Mouse (Mus musculus): ENCODE data around the gene Ocel1.

The Ocel1 gene

DNA sequence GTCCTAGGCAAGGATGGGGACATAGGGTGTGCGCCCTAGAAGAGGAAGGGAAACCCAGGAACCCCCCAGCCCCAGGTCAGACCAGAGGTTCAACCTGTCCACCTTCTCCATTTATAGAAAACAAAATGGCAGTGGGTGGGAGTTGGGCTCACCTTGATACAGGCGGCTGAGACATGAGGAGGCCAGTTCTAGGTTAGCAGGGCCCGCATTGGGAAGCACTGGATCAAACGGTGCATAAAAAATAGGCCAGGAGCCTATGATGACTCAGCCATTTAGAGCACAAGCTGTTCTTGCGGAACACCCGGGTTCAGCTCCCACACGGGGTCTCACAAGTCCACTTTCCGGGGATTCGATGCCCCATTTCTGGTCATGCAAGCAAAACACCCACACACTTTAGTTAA lies 33.9 kb downstream of the Ocel1 start:
- no peak for DNase-seq

DNA sequence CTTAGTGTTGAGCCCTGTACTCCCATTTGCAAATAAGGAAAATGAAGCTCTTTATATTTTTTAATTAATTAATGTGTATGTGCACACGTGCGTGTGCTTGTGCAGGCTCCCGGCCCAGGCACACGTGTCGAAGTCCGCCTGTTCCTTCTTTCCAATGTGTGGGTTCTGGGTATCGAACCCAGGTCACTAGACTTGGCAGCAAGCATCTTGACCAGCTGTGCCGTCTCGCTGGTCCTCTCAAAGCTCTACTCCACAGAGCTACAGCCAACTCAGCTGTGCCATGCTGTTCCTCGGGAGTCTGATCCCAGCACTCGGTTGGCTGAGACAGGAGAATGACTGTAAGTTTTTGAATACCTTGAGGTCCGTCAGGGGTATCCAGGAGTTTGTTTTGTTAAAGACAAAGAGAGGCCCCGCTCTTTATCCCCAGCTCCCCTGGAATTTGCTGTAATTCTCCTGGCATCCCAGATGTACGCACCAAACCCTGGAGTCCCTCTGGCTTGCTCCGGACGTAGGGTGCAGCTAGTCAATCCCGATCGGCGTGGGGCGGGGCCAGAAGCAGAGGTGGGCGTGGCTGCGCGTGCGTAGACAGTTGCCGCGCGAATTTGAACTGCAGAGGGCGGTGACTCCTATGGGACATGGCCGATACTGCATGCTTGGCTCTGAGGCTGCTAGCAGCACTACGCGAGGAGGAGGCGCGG lies 34.5 kb downstream of the Ocel1 start, which contains the start of gene Ankle1:
Ankle1 (plus strand) TSS at position 610 of the 698 bp plus-strand sequence.
- DNase-seq: peak; percentile 98

DNA sequence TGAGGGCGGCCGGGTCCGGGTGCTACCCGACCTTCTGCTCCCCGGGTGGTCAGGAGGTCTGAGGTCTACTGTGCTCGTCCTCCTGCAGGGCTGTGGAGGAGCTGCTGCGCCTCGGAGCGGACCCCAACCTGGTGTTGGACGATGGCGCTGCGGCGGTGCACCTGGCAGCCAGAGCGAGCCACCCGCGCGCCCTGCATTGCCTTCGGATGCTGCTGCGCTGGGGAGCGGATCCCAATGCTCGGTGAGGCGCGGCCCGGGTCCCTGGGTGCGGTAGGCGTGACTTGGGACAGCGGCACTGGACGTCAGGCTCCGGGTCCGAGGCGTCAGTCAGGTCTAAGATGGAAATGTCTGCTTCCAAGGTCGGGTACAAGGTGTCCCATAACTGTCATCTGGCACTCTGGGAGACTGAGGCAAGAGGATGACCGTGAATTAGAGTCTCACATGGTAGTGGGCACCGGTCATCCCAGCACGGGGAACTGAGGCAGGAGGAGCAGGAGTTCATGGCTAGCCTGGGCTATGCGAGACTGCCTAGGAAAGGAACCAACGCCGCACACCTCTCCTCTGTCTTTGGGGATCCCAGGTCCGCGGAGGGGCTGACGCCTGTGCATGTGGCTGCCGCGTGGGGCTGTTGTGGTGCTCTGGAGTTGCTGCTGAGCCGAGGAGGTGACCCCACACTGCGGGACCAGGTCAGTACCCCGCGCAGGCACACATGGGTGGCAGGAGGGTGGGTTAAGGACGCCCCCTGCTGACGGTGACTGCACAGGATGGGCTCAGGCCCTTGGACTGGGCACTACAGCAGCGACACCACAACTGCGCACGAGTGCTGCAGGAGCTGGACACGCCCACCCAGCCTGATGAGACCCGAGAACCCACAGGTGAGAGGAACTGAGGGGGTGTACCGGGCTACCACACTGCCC lies 35.3 kb downstream of the Ocel1 start:
- peak; percentile 89 for DNase-seq

DNA sequence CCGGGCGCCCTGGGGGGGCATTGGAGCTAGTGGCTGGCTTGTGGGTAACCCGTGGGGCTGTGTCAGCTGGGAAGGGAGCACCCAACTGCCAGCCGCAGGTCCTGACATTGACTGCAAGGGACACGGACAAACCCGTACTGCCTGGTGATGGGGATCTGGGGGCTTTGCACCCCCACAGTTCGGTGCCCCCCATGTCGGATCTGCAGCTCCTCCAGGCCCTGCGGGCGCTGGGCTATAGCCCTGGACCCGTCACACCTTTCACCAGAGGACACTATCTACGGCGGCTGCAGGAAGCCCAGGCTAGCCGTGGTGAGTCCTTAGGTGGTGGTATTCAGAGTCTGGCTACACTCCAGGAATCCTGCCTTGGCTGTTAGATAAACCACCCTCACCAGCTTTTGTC lies 36.3 kb downstream of the Ocel1 start:
- DNase-seq: no peak

- no peak for DNase-seq
Measured at GRCm38 (mm10) chr8:71408231-71408630, 37.1 kb downstream of the Ocel1 start.

DNA sequence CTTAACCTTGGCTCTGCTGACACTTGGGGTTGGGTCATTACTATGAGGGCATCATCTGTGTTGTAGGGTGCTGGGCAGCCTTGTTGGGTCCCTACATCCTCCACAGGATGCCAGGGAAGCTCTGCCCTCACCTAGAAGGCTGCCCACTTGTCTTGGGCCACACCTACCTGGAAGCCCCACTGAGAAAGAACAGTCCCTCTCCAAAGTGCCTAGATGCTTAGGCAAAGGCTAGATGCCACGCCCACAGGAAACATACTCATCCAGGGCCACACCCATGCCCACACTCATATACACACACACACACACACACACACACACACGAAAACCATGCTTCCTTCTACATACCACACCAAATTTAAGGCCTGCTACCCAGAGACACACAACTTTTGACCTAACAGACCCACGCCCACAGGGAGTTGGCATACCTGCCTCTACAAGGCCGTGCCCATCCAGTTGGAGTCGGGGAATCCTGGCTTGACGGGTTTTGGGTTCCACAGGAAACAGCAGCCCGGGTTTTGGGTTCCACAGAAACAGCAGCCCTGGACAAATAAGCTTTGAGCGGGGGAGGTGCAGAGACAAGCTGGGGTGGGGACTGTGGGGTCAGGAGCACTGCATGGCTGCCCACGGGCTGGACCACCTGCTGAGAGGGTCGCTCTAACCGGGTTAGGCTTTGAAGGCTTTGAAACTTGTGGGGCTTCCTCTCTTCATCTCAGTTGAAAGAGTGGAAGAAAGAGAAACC lies 40.6 kb downstream of the Ocel1 start:
- DNase-seq: no peak

- DNase-seq: no peak
Measured at GRCm38 (mm10) chr8:71422121-71422520, 51.0 kb downstream of the Ocel1 start.
